Mouse (Mus musculus) neural tube, embryonic 15.5 days (tissue): ENCODE measurements around the gene Tll2. TPM values are rescaled to one million over a fixed set of nuclear protein-coding genes. Genes with fewer than 3 reads are reported as not detected.

Experiments
- ATAC-seq: fragments of 200-750 bp; cut with Nextera tagmentation; 2 replicates; pipeline ENCODE4 v1.8.0; 2017; ENCODE audit warnings: mild to moderate bottlenecking, moderate TSS enrichment, moderate library complexity; ENCODE audit not compliant: low FRiP score
- H3K27ac ChIP-seq: fragments of 300-500 bp; sonication (generic); replicated peaks from 2 replicates; pipeline ENCODE4 v1.5.1; 2015; ENCODE audit warnings: mild to moderate bottlenecking, inconsistent platforms
- H3K27me3 ChIP-seq: fragments of 300-500 bp; sonication (generic); replicated peaks from 2 replicates; pipeline ENCODE4 v1.6.1; 2015; ENCODE audit warnings: inconsistent platforms
- H3K36me3 ChIP-seq: fragments of 300-500 bp; sonication (generic); 2 replicates; pipeline ENCODE4 v1.6.1; 2015; ENCODE audit warnings: inconsistent platforms
- H3K4me1 ChIP-seq: fragments of 300-500 bp; sonication (generic); 2 replicates; pipeline ENCODE4 v1.6.1; 2015; ENCODE audit warnings: inconsistent platforms
- H3K4me2 ChIP-seq: fragments of 300-500 bp; sonication (generic); 2 replicates; pipeline ENCODE4 v1.6.1; 2015; ENCODE audit warnings: inconsistent platforms, mild to moderate bottlenecking, moderate library complexity
- H3K4me3 ChIP-seq: fragments of 300-500 bp; sonication (generic); replicated peaks from 2 replicates; pipeline ENCODE4 v1.5.1; 2015; ENCODE audit warnings: mild to moderate bottlenecking, inconsistent platforms
- H3K9ac ChIP-seq: fragments of 300-500 bp; sonication (generic); replicated peaks from 2 replicates; pipeline ENCODE4 v1.6.1; 2015; ENCODE audit warnings: mild to moderate bottlenecking, inconsistent platforms
- H3K9me3 ChIP-seq: fragments of 300-500 bp; sonication (generic); replicated peaks from 2 replicates; pipeline ENCODE4 v1.6.1; 2016; ENCODE audit warnings: inconsistent platforms
- WGBS: fragments of 180-500 bp; shearing (Covaris S2); methylation state at CpG from one replicate; pipeline ENCODE4 v1.1.7; 2015; ENCODE audit warnings: mixed read lengths; 5-methylcytosine and 5-hydroxymethylcytosine counted together
- polyA plus RNA-seq: library from polyadenylated mRNA; unstranded; fragments of >200 nt; fragmentation: Nextera tagmentation; extraction: Ambion mirVana; gene quantifications from 2 replicates; pipeline ENCODE4 v1.2.1, GENCODE M21; 2015

Tll2 gene
- polyA plus RNA-seq, 1 experiment from 2014 or later: 1.9 TPM

- H3K36me3 ChIP-seq: no peaks in the 10 kb centered on the region
- no peak overlapping the region for H3K4me2 ChIP-seq
- ATAC-seq: no peak
- WGBS: 85% methylated on average over 4 of the region's 4 CpGs
- H3K9me3 ChIP-seq: 0 out of 2 replicates have a peak, but pooled peaks cover 5% of the 10 kb centered on the region
- H3K4me1 ChIP-seq: 0 out of 2 replicates have a peak, but pooled peaks cover 2% of the 10 kb centered on the region
- no peak overlapping the region for H3K9ac ChIP-seq
- no peak overlapping the region for H3K4me3 ChIP-seq
- no peak overlapping the region for H3K27ac ChIP-seq
- no peaks in the 10 kb centered on the region for H3K27me3 ChIP-seq
Measured at GRCm38 (mm10) chr19:41152462-41152861, 54.2 kb downstream of the Tll2 start.

DNA sequence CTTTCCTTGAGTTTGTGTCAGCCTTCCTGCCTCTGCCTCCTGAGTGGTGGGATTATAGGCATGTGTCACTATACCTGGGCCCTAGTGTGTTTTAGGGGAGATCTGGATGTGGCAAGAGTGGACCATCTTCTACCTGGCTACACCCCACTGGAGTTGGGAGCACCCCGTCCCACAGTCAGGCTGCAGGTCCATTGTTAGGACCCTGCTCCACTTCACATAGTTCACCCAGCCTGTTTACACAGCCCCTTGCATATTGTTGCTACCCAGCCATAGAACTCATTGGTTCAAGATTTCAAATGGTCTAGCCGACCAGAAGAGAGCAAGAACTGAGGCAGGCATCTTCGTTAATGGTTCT is 54.6 kb downstream of the Tll2 start:
- WGBS: 96% methylated on average over 3 of the region's 3 CpGs
- H3K4me1 ChIP-seq: 0 out of 2 replicates have a peak, but pooled peaks cover 2% of the 10 kb centered on the region
- H3K9me3 ChIP-seq: 0 out of 2 replicates have a peak, but pooled peaks cover 5% of the 10 kb centered on the region
- no peak overlapping the region for H3K4me2 ChIP-seq
- no peak for ATAC-seq
- H3K27me3 ChIP-seq: no peaks in the 10 kb centered on the region
- no peak overlapping the region for H3K4me3 ChIP-seq
- H3K9ac ChIP-seq: no peak overlapping the region
- no peaks in the 10 kb centered on the region for H3K36me3 ChIP-seq
- H3K27ac ChIP-seq: no peak overlapping the region

- WGBS: 86% methylated on average over 7 of the region's 7 CpGs
- Histone ChIP-seq H3K36me3 (no peaks in the 10 kb centered on the region), H3K4me1 (0 out of 2 replicates have a peak, but pooled peaks cover 2% of the 10 kb centered on the region), H3K27me3 (no peaks in the 10 kb centered on the region), H3K27ac (no peak overlapping the region), H3K9ac (no peak overlapping the region), H3K9me3 (0 out of 2 replicates have a peak, but pooled peaks cover 5% of the 10 kb centered on the region), H3K4me2 (no peak overlapping the region), H3K4me3 (no peak overlapping the region)
- no peak for ATAC-seq
Measured at GRCm38 (mm10) chr19:41151321-41152015, 55.2 kb downstream of the Tll2 start.

GRCm38 (mm10) chr19:41140961-41141360 is 65.7 kb downstream of the Tll2 start:
- Histone ChIP-seq H3K4me2 (no peak overlapping the region), H3K27ac (no peak overlapping the region), H3K36me3 (no peaks in the 10 kb centered on the region), H3K4me3 (no peak overlapping the region), H3K4me1 (no peaks in the 10 kb centered on the region), H3K9ac (no peak overlapping the region), H3K9me3 (no peaks in the 10 kb centered on the region), H3K27me3 (no peaks in the 10 kb centered on the region)
- no peak for ATAC-seq
- WGBS: 81% methylated on average over 8 of the region's 8 CpGs

GRCm38 (mm10) chr19:41139629-41140028 is 67.0 kb downstream of the Tll2 start:
- Histone ChIP-seq H3K27me3 (no peaks in the 10 kb centered on the region), H3K36me3 (no peaks in the 10 kb centered on the region), H3K9me3 (no peaks in the 10 kb centered on the region), H3K4me3 (no peak overlapping the region), H3K27ac (no peak overlapping the region), H3K4me1 (no peaks in the 10 kb centered on the region), H3K4me2 (no peak overlapping the region), H3K9ac (no peak overlapping the region)
- no peak for ATAC-seq
- 55% methylated on average over 4 of the region's 4 CpGs for WGBS

DNA sequence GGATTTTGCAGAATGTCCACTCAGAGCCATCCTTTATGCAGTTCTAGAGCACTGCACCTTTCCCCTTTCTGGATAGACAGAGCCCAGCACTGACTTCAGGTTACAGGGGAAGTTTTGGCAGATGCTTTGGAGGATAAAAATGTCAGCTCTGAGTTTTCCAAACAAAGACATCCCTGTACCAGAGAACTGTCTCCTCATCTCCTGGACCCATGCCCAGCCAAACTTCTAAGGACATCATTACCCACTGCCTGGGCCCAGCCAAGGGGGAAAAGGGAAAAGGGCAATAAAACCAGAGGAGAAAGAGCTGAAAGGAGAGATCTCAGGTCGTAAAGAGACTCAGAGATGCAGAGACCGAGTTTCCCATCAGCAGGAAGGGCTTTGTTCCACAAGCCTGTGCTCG is 83.6 kb downstream of the Tll2 start:
- no peaks in the 10 kb centered on the region for H3K36me3 ChIP-seq
- no peak overlapping the region for H3K4me2 ChIP-seq
- H3K27me3 ChIP-seq: no peaks in the 10 kb centered on the region
- no peak overlapping the region for H3K27ac ChIP-seq
- no peak overlapping the region for H3K9ac ChIP-seq
- no peaks in the 10 kb centered on the region for H3K9me3 ChIP-seq
- peaks cover 17% of the 10 kb centered on the region for H3K4me1 ChIP-seq
- H3K4me3 ChIP-seq: no peak overlapping the region
- no peak for ATAC-seq
- WGBS: 4% methylated on average over 3 of the region's 3 CpGs

- no peak for ATAC-seq
- no peaks in the 10 kb centered on the region for H3K9me3 ChIP-seq
- H3K36me3 ChIP-seq: no peaks in the 10 kb centered on the region
- no peak overlapping the region for H3K4me2 ChIP-seq
- H3K27me3 ChIP-seq: no peaks in the 10 kb centered on the region
- peaks cover 25% of the 10 kb centered on the region for H3K4me1 ChIP-seq
- WGBS: 74% methylated on average over 13 of the region's 13 CpGs
- H3K27ac ChIP-seq: no peak overlapping the region
- no peak overlapping the region for H3K4me3 ChIP-seq
- H3K9ac ChIP-seq: no peak overlapping the region
Measured at GRCm38 (mm10) chr19:41119924-41120323, 86.7 kb downstream of the Tll2 start.

DNA sequence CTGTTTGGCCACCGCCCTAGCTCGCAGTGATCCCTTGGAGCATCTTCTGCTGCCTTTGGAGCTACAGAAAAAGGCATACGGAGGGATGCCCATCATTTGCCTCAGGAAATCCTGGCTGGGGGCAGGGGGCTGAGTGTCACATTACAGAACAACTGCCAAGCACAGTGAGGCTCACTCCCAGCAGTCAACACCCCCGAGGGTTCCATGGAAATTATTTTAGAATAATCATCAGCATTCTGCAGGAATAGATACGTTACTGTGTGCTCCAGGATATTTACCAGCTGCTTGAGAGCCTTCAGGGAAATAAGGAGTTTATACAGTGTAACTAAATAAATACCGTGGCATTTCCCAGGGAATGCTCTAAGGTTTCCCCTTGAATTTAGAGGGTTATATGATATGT is 88.3 kb downstream of the Tll2 start:
- Histone ChIP-seq H3K4me3 (no peak overlapping the region), H3K9me3 (no peaks in the 10 kb centered on the region), H3K36me3 (no peaks in the 10 kb centered on the region), H3K27me3 (no peaks in the 10 kb centered on the region), H3K4me2 (no peak overlapping the region), H3K27ac (no peak overlapping the region), H3K9ac (no peak overlapping the region), H3K4me1 (peaks cover 36% of the 10 kb centered on the region)
- no peak for ATAC-seq
- 56% methylated on average over 6 of the region's 6 CpGs for WGBS

DNA sequence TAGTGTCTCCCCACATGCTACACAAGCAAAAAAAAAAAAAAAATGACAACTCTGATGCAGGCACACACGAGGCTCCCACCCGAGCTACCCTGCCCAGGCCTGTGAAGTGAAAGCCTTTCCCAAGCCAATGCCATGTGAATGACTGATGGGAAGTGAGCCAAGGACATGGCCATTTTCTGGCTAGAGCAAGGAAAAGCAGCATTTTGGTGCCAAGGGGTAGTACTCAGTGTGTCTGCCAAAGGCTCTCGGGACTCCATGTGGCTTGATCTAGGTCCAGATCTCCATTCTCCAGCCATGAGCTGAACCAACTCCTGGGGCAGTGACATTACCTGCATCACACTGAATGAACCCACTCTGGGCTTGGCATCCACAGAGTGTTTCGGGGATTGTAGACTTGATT is 89.3 kb downstream of the Tll2 start:
- no peak overlapping the region for H3K9ac ChIP-seq
- ATAC-seq: no peak
- H3K4me3 ChIP-seq: no peak overlapping the region
- H3K27ac ChIP-seq: no peak overlapping the region
- 77% methylated on average over 4 of the region's 4 CpGs for WGBS
- peaks cover 40% of the 10 kb centered on the region for H3K4me1 ChIP-seq
- no peak overlapping the region for H3K4me2 ChIP-seq
- H3K27me3 ChIP-seq: no peaks in the 10 kb centered on the region
- H3K36me3 ChIP-seq: no peaks in the 10 kb centered on the region
- no peaks in the 10 kb centered on the region for H3K9me3 ChIP-seq

- ATAC-seq: peak; percentile 65
- Histone ChIP-seq H3K4me1 (peaks cover 58% of the 10 kb centered on the region), H3K27me3 (no peaks in the 10 kb centered on the region), H3K4me2 (no peak overlapping the region), H3K27ac (no peak overlapping the region), H3K9me3 (no peaks in the 10 kb centered on the region), H3K36me3 (no peaks in the 10 kb centered on the region), H3K4me3 (no peak overlapping the region), H3K9ac (no peak overlapping the region)
- WGBS: 20% methylated on average over 5 of the region's 5 CpGs
Measured at GRCm38 (mm10) chr19:41114611-41115010, 92.0 kb downstream of the Tll2 start.

- Histone ChIP-seq H3K4me3 (no peak overlapping the region), H3K4me1 (peaks cover 64% of the 10 kb centered on the region), H3K27ac (no peak overlapping the region; the same call in 1 of the 2 replicates), H3K9ac (no peak overlapping the region), H3K9me3 (no peaks in the 10 kb centered on the region), H3K27me3 (no peaks in the 10 kb centered on the region), H3K4me2 (no peak overlapping the region), H3K36me3 (no peaks in the 10 kb centered on the region)
- WGBS: 37% methylated on average over 17 of the region's 17 CpGs
- ATAC-seq: peak; percentile 37
Measured at GRCm38 (mm10) chr19:41113911-41114531, 92.6 kb downstream of the Tll2 start.

GRCm38 (mm10) chr19:41112609-41113008 is 94.0 kb downstream of the Tll2 start:
- Histone ChIP-seq H3K4me3 (no peak overlapping the region), H3K9me3 (no peaks in the 10 kb centered on the region), H3K36me3 (no peaks in the 10 kb centered on the region), H3K4me2 (no peak overlapping the region), H3K27me3 (no peaks in the 10 kb centered on the region), H3K27ac (no peak overlapping the region), H3K4me1 (peaks cover 58% of the 10 kb centered on the region), H3K9ac (no peak overlapping the region)
- ATAC-seq: no peak
- 18% methylated on average over 6 of the region's 6 CpGs for WGBS
